ENCODE assay signal across 8 mouse cellular contexts in the genomic region with DNA sequence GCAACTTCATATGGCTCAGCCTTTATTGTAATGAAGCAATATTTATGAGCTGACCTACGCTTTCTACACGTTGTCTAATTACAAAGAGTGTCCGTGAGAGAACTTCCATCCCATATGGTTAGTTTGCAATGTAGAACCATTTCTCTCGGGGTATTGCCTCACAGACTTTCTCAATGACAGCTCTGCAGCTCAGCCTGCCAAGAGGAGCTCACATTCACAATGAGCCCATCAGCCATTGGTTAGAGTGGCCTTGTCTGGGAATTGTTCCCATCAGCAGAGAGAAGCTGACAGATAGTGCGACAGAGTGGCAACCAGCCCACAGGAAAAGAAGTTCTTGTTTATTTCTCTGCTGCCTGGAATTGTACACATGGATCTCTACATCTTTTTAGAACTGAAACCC.
DNase-seq lines count a peak whose midpoint lies in the region.

No protein-coding gene starts in this region.

- intact Hi-C loops in gastrocnemius, postnatal 14 days (cut with DNase I; ENCODE audit: low total_unique reads): no loop called here
- intact Hi-C loops in left cerebral cortex, postnatal 25 days (cut with DNase I): no loop called here

- peak; percentile 8 for DNase-seq in gastrocnemius, postnatal 14 days
- no peak for DNase-seq in gastrocnemius, adult 18-20 months (ENCODE audit: low spot score)
- DNase-seq in adipocyte (ENCODE audit: low spot score): peak; percentile 94
- DNase-seq in heart, adult 8-10 months (ENCODE audit: low spot score): peak; percentile 50
- peak; percentile 14 to 80 for DNase-seq in left cerebral cortex, postnatal 25 days (ENCODE audit: low spot score in 2 of 2)
- DNase-seq in thymus, postnatal 36 days: no peak
- DNase-seq in cerebellum, adult 18-20 months: no peak
- no peak for DNase-seq in T-cell, adult 2 months (ENCODE audit: low spot score)

Comparison
In these comparisons a context has a peak if more than half of its experiments do, and no peak if none do; other contexts are left out.
1. DNase-seq: peak in gastrocnemius, postnatal 14 days (single experiment), adipocyte (single experiment), heart, adult 8-10 months (single experiment) and left cerebral cortex, postnatal 25 days (2 of 2); none in gastrocnemius, adult 18-20 months (single experiment), thymus, postnatal 36 days (0 of 2), cerebellum, adult 18-20 months (0 of 2) and T-cell, adult 2 months (single experiment).